Mouse (Mus musculus): Measurements from ENCODE around the gene Fkbpl. TPM values are rescaled to one million over a fixed set of nuclear protein-coding genes. Genes with fewer than 3 reads are reported as not detected.

Gene Fkbpl
- total and polyA plus RNA-seq, 2 experiments from 2014 or later, result 7.1 to 12.3 TPM

- no peak for TF ChIP-seq EP300 (IDR thresholded peaks at IDR 0.05; ENCODE audit: low read depth)
- DNase-seq (ENCODE audit: low spot score) (no peak), ATAC-seq (ENCODE audit: insufficient read depth, low read depth) (no peak)
- peaks cover 16% of the 10 kb centered on the region for H3K27me3 ChIP-seq (ENCODE audit: control insufficient read depth, insufficient read depth, low read length)
- no peak overlapping the region for H3K4me2 ChIP-seq (ENCODE audit: low read depth, low read length)
- H3K27ac ChIP-seq (ENCODE audit: low read depth), result peak overlapping the region; percentile 68
- WGBS, result 73% methylated on average over 8 of the region's 8 CpGs
- H3K4me3 ChIP-seq (ENCODE audit: low read depth, low read length), result no peak overlapping the region
- H3K4me1 ChIP-seq (ENCODE audit: control insufficient read depth, insufficient read depth), result peaks cover 22% of the 10 kb centered on the region
- H3K9ac ChIP-seq (replicated peaks; ENCODE audit: low read depth, low read length), result no peak overlapping the region
- no peaks in the 10 kb centered on the region for H3K9me3 ChIP-seq (replicated peaks; ENCODE audit: control insufficient read depth, low read length)
- no peaks in the 10 kb centered on the region for H3K36me3 ChIP-seq (replicated peaks; ENCODE audit: control insufficient read depth, insufficient read depth, low read length)
Measured at GRCm38 (mm10) chr17:34683179-34683578, 38.6 kb downstream of the Fkbpl start.

GRCm38 (mm10) chr17:34683686-34684220 lies 39.2 kb downstream of the Fkbpl start:
- no peak for TF ChIP-seq EP300 (IDR thresholded peaks at IDR 0.05; ENCODE audit: low read depth)
- no peak for TF ChIP-seq CTCF (IDR thresholded peaks at IDR 0.05; ENCODE audit: low read depth)
- ATAC-seq (ENCODE audit: insufficient read depth, low read depth), result no peak
- WGBS, result 58% methylated on average over 10 of the region's 10 CpGs
- DNase-seq (ENCODE audit: low spot score), result no peak
- Histone ChIP-seq H3K4me2 (ENCODE audit: low read depth, low read length) (no peak overlapping the region), H3K4me3 (ENCODE audit: low read depth, low read length) (no peak overlapping the region), H3K27me3 (ENCODE audit: control insufficient read depth, insufficient read depth, low read length) (peaks cover 16% of the 10 kb centered on the region), H3K9me3 (replicated peaks; ENCODE audit: control insufficient read depth, low read length) (no peaks in the 10 kb centered on the region), H3K4me1 (ENCODE audit: control insufficient read depth, insufficient read depth) (peaks cover 22% of the 10 kb centered on the region), H3K9ac (replicated peaks; ENCODE audit: low read depth, low read length) (no peak overlapping the region), H3K36me3 (replicated peaks; ENCODE audit: control insufficient read depth, insufficient read depth, low read length) (no peaks in the 10 kb centered on the region), H3K27ac (ENCODE audit: low read depth) (peak overlapping the region; percentile 68)

GRCm38 (mm10) chr17:34684253-34684893 lies 39.8 kb downstream of the Fkbpl start:
- WGBS, result 36% methylated on average over 9 of the region's 9 CpGs
- Histone ChIP-seq H3K27me3 (ENCODE audit: control insufficient read depth, insufficient read depth, low read length) (peaks cover 11% of the 10 kb centered on the region), H3K9ac (replicated peaks; ENCODE audit: low read depth, low read length) (no peak overlapping the region), H3K27ac (ENCODE audit: low read depth) (peak overlapping the region; percentile 68; the same call in 1 of the 2 replicates), H3K4me2 (ENCODE audit: low read depth, low read length) (no peak overlapping the region), H3K4me3 (ENCODE audit: low read depth, low read length) (no peak overlapping the region), H3K4me1 (ENCODE audit: control insufficient read depth, insufficient read depth) (peaks cover 22% of the 10 kb centered on the region), H3K36me3 (replicated peaks; ENCODE audit: control insufficient read depth, insufficient read depth, low read length) (no peaks in the 10 kb centered on the region), H3K9me3 (replicated peaks; ENCODE audit: control insufficient read depth, low read length) (no peaks in the 10 kb centered on the region)
- TF ChIP-seq EP300 (IDR thresholded peaks at IDR 0.05; ENCODE audit: low read depth) (no peak), CTCF (IDR thresholded peaks at IDR 0.05; ENCODE audit: low read depth) (no peak)
- ATAC-seq (ENCODE audit: insufficient read depth, low read depth), result no peak
- DNase-seq (ENCODE audit: low spot score), result no peak

- peak overlapping the region; percentile 68 for H3K27ac ChIP-seq (ENCODE audit: low read depth)
Measured at GRCm38 (mm10) chr17:34685120-34686110, 40.9 kb downstream of the Fkbpl start.

GRCm38 (mm10) chr17:34688889-34689288 lies 44.3 kb downstream of the Fkbpl start:
- DNase-seq (ENCODE audit: low spot score), result no peak
- no peaks in the 10 kb centered on the region for H3K27me3 ChIP-seq (ENCODE audit: control insufficient read depth, insufficient read depth, low read length)
- no peak overlapping the region for H3K27ac ChIP-seq (ENCODE audit: low read depth)
- H3K9me3 ChIP-seq (replicated peaks; ENCODE audit: control insufficient read depth, low read length), result no peaks in the 10 kb centered on the region
- 0 out of 2 replicates have a peak, but pooled peaks cover 5% of the 10 kb centered on the region for H3K4me1 ChIP-seq (ENCODE audit: control insufficient read depth, insufficient read depth)
- WGBS, result 88% methylated on average over 7 of the region's 7 CpGs
- H3K4me2 ChIP-seq (ENCODE audit: low read depth, low read length), result no peak overlapping the region
- no peak overlapping the region for H3K4me3 ChIP-seq (ENCODE audit: low read depth, low read length)
- H3K9ac ChIP-seq (replicated peaks; ENCODE audit: low read depth, low read length), result no peak overlapping the region
- ATAC-seq (ENCODE audit: insufficient read depth, low read depth), result no peak
- TF ChIP-seq CTCF (IDR thresholded peaks at IDR 0.05; ENCODE audit: low read depth), result no peak
- TF ChIP-seq EP300 (IDR thresholded peaks at IDR 0.05; ENCODE audit: low read depth), result no peak
- H3K36me3 ChIP-seq (replicated peaks; ENCODE audit: control insufficient read depth, insufficient read depth, low read length), result no peaks in the 10 kb centered on the region

More at GRCm38 (mm10) chr17:34685120-34686110, 40.9 kb downstream of the Fkbpl start:
- Histone ChIP-seq H3K9me3 (replicated peaks; ENCODE audit: control insufficient read depth, low read length) (no peaks in the 10 kb centered on the region), H3K4me2 (ENCODE audit: low read depth, low read length) (no peak overlapping the region), H3K4me3 (ENCODE audit: low read depth, low read length) (no peak overlapping the region), H3K4me1 (ENCODE audit: control insufficient read depth, insufficient read depth) (peaks cover 22% of the 10 kb centered on the region), H3K9ac (replicated peaks; ENCODE audit: low read depth, low read length) (no peak overlapping the region), H3K27me3 (ENCODE audit: control insufficient read depth, insufficient read depth, low read length) (peaks cover under 1% of the 10 kb centered on the region; the same call in 1 of the 2 replicates), H3K36me3 (replicated peaks; ENCODE audit: control insufficient read depth, insufficient read depth, low read length) (no peaks in the 10 kb centered on the region)
- ATAC-seq (ENCODE audit: insufficient read depth, low read depth) (peak; percentile 47), DNase-seq (ENCODE audit: low spot score) (peak; percentile 56)
- 60% methylated on average over 28 of the region's 28 CpGs for WGBS
- no peak for TF ChIP-seq EP300 (IDR thresholded peaks at IDR 0.05; ENCODE audit: low read depth)
- TF ChIP-seq CTCF (IDR thresholded peaks at IDR 0.05; ENCODE audit: low read depth), result no peak
